Mouse (Mus musculus): ENCODE measurements around the gene Wfdc1. TPM values are rescaled to one million over a fixed set of nuclear protein-coding genes. Genes with fewer than 3 reads are reported as not detected.

Wfdc1 gene
- polyA plus RNA-seq, 1 experiment from 2014 or later = 2.6 TPM

DNA sequence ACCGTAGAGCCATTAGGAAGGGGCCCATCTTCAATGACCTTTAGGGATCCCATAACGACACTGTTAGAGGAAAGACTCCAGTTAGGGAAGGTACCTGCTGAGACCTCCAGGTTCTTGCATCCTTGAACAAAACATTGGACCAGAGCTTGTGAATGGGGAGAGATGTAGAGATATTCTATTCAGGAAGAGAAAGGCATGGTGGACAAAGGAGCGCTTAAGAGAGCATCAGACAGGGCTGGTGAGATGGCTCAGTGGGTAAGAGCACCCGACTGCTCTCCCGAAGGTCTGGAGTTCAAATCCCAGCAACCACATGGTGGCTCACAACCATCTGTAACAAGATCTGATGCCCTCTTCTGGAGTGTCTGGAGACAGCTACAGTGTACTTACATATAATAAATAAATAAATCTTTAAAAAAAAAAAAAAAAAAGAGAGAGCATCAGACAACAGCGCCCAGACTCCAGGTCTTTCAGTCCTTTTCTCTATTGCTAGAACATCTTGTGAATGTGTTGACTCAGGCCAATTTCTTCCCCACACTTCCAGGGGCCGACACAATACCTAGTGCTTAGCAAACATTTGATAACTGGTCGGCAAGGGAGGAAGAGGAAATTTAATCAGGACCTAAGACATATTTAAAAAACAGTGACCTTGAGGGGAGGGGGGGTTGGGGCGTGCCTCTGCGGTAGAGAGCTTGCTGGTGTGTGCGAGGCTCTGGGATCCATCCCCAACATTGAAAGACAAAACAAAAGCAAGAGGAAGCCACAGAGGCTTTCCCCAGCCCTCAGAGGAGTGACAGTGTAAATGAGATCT lies 71.1 kb downstream of the Wfdc1 start:
- ATAC-seq (ENCODE audit: insufficient number of reproducible peaks, low FRiP score, low TSS enrichment, low read depth) = no peak

More for the DNA sequence above, 71.1 kb downstream of the Wfdc1 start:
- Histone ChIP-seq H3K27me3 (no peaks in the 10 kb centered on the region), H3K9ac (no peak overlapping the region), H3K27ac (replicated peaks) (no peak overlapping the region), H3K9me3 (replicated peaks) (no peaks in the 10 kb centered on the region), H3K4me2 (replicated peaks) (no peak overlapping the region), H3K36me3 (no peaks in the 10 kb centered on the region), H3K4me1 (no peaks in the 10 kb centered on the region), H3K4me3 (replicated peaks) (no peak overlapping the region)
- WGBS = 77% methylated on average over 11 of the region's 11 CpGs

Other genes with a start within 250 kb of the Wfdc1 start
- 2.1 and 3.0 TPM in 2 replicates for gene Osgin1, start 232.2 kb upstream of the Wfdc1 start, polyA plus RNA-seq (2015; fragmentation: Nextera tagmentation; extraction: Ambion mirVana)
- 2.5 and 4.7 TPM in 2 replicates for gene Necab2, start 219.6 kb upstream of the Wfdc1 start, polyA plus RNA-seq (2015; fragmentation: Nextera tagmentation; extraction: Ambion mirVana)
- gene Slc38a8, start 164.7 kb upstream of the Wfdc1 start, polyA plus RNA-seq (2015; fragmentation: Nextera tagmentation; extraction: Ambion mirVana) = 0.09 and 0.30 TPM in 2 replicates
- gene Mbtps1, start 107.6 kb upstream of the Wfdc1 start, polyA plus RNA-seq (2015; fragmentation: Nextera tagmentation; extraction: Ambion mirVana) = 118 TPM in 2 replicates
- gene Hsdl1, start 91.2 kb upstream of the Wfdc1 start, polyA plus RNA-seq (2015; fragmentation: Nextera tagmentation; extraction: Ambion mirVana) = 30.0 and 31.1 TPM in 2 replicates
- 2.9 and 6.8 TPM in 2 replicates for gene Dnaaf1, start 91.1 kb upstream of the Wfdc1 start, polyA plus RNA-seq (2015; fragmentation: Nextera tagmentation; extraction: Ambion mirVana)
- 11.8 and 13.3 TPM in 2 replicates for gene Taf1c, start 61.1 kb upstream of the Wfdc1 start, polyA plus RNA-seq (2015; fragmentation: Nextera tagmentation; extraction: Ambion mirVana)
- 0.14 and 0.24 TPM in 2 replicates for gene Adad2, start 53.6 kb upstream of the Wfdc1 start, polyA plus RNA-seq (2015; fragmentation: Nextera tagmentation; extraction: Ambion mirVana)
- 0.43 and 0.55 TPM in 2 replicates for gene Kcng4, start 30.7 kb upstream of the Wfdc1 start, polyA plus RNA-seq (2015; fragmentation: Nextera tagmentation; extraction: Ambion mirVana)
- 4.6 and 6.5 TPM in 2 replicates for gene Atp2c2, start 33.6 kb downstream of the Wfdc1 start, polyA plus RNA-seq (2015; fragmentation: Nextera tagmentation; extraction: Ambion mirVana)
- 12.6 and 13.4 TPM in 2 replicates for gene Tldc1, start 112.1 kb downstream of the Wfdc1 start, polyA plus RNA-seq (2015; fragmentation: Nextera tagmentation; extraction: Ambion mirVana)
- 76.6 and 105 TPM in 2 replicates for gene Cotl1, start 174.2 kb downstream of the Wfdc1 start, polyA plus RNA-seq (2015; fragmentation: Nextera tagmentation; extraction: Ambion mirVana)
- 13.7 and 14.1 TPM in 2 replicates for gene Klhl36, start 195.9 kb downstream of the Wfdc1 start, polyA plus RNA-seq (2015; fragmentation: Nextera tagmentation; extraction: Ambion mirVana)
- 111 and 114 TPM in 2 replicates for gene Usp10, start 244.0 kb downstream of the Wfdc1 start, polyA plus RNA-seq (2015; fragmentation: Nextera tagmentation; extraction: Ambion mirVana)
- gene Gm20388, start 244.5 kb downstream of the Wfdc1 start, polyA plus RNA-seq (2015; fragmentation: Nextera tagmentation; extraction: Ambion mirVana) = 5.9 and 8.0 TPM in 2 replicates